Mouse (Mus musculus) retina, embryonic 14.5 days (tissue): Measurements from ENCODE around the gene Ube2d2b.

Source experiments
- DNase-seq: peaks from one replicate; pipeline ENCODE4 v3.0.0-alpha.2; 2015; ENCODE audit warnings: low spot score

Ube2d2b gene

DNA sequence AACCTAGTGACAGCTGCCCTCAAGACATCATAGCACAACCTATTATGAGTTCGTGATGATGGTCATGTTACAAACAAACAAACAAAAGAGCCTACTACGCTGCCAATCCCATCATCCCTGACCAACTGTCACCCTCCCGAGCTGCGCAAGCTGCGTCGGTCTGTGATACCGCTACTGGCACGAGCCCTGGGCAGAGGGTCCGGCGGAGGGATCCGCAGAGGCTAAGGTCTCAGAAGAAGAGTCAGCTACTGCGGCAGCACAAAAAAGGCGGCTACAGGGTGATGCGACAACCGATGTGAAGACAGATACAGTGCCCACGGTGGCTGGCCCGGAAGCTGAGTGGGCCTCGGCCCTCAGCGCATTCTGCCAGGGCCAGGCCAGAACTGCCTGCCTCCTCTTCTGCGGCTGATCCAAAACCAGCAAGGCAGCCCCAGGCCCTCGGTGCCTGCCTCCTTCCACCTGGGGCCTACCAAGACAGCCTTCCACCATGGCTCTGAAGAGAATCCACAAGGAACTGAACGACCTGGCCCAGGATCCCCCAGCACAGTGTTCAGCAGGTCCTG lies at the start of gene Ube2d2b:
Ube2d2b (plus strand) TSS at position 102 of the 563 bp plus-strand sequence.
- no peak for DNase-seq

DNA sequence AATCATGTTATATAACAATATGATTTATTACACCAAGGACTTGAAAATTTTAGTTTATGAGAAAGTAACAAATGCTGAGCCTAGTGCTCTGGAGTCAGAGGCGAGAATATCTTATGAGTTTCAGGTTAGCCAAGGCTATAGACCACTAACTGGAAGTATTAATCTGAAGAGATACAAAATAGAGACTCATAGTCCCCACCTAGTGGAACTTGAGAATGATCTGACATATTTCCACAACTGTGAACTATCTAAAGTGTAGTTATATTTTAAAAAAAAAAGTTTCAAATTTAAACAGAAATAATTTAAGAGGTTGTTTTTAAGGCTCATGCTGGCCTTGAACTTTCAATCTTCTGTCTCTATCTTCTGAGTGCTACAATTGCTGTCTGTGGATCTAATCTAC lies 47.5 kb upstream of the Ube2d2b start:
- DNase-seq, result no peak

DNA sequence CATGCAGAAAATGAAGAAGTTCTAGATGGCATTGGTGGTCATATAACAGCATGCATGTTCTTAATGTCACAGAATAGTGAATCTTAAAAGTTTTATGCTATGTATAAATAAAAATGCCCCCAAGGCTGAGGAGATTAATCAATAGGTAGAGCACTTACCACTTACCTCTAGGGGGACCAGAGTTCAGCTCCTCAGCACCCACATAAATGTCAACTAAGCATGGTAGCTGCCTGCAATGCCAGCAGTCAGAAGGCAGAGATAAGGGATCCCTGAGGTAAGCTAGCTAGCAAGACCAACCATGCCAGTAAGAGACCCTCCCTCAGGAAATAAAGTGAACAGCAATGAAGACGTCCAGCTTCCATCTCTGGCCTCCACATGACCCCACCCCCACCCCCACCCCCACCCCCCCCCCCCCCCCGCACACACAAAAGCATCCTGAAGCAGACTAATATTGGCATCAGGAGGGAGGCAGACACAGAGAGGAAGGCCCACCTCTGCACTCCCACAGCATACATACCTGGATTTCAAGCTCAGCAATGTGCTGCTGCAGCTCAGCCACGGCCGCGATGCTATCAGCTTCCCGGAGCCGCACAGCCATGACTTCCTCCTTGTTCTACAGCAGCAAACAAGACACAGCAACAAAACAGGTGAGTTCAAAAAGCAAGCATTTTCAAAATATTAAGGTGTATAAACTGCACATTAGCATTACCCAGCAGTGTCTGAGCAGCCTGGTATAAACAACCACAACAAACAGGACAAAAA lies 42.0 kb upstream of the Ube2d2b start:
- DNase-seq, result no peak

DNA sequence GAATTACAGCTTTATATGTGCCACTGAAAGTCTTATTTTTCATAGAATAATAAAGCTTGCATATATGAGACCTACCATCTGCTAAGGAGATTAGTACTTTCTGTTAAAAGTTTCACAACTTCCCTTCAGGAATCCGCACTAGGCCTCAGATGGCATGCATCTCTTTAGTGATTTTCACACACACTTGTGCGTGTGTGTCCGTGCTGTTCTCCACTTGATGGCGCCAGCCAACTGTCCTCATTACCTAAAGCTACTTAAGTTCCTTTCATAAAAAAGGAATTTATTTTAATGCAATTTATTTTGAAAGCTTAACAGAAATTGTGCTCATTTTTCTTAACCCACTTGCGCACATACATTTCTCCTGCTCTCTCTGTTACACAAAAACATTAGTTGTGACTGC lies 40.4 kb upstream of the Ube2d2b start:
- no peak for DNase-seq

DNA sequence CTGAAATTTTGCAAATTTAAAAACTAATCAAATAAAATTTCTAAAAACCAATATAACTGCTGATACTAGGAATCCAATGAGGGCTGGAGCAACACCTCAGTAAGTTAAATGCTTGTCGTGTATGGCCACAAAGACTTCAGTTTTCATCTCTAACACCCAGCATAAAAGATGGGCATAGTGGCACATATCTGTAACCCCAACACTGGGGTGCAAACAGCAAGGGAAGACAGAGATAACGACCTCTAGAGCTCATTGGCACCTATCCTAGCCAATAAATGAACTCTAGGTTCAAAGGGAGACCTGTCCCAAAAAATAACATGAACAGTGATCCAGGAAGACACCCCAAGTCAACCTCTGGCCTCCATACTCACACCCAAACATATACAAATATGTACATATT lies 37.9 kb upstream of the Ube2d2b start:
- no peak for DNase-seq

DNA sequence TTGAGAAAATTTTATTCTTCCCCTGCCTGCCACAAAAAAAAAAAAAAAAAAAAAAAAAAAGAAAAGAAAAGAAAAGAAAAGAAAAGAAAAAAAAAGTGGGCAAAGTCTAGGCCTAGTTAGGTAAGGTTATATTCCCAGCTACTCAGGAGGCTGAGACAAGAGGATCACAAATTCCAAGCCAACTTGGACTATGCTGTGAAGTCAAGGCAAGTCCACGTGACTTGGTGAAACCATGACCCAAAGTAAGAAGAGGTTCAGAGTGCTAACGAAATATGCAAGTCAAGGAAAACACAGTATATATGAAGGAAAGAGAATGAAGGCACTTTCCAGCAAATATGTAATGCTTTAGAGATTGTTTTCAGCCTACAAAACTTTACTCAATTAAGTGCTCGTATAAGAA lies 37.4 kb upstream of the Ube2d2b start:
- DNase-seq, result no peak

DNA sequence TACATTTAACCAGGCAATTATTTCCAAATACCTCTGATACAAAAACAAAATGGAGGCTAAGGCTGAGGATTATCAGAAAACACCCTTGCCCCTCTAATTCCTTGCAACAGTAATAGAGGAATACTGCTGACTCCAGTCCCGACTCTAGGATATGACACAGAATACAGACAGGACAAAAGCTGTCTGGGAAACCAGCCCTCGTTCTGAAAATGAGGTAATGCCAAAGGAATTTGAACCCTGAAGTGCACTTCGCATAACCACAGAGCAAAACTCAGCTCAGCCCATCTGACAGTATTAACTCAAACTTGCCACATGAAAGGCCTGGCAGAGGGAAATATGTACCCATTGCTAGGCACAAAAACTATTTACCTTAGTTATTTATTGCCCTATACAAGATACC lies 36.6 kb upstream of the Ube2d2b start:
- DNase-seq, result peak; percentile 22

DNA sequence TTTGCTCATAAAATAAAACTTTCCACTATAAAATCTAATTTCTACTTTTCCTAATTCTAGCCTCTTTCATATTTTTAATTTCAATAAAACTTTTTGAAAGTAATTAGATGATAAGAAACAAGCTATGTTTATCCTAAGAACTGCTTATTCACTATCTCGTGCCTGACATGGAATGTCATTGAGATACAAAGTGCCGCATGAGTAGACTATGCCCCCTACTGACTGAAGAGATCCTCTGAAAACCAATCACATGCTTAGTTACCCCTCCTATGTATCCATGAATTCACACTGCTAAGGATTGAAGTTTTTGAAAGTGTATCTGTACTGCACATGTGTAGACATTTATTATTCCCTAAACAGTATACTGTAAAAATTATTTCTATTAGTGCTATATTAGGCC lies 36.0 kb upstream of the Ube2d2b start:
- peak; percentile 52 for DNase-seq

DNA sequence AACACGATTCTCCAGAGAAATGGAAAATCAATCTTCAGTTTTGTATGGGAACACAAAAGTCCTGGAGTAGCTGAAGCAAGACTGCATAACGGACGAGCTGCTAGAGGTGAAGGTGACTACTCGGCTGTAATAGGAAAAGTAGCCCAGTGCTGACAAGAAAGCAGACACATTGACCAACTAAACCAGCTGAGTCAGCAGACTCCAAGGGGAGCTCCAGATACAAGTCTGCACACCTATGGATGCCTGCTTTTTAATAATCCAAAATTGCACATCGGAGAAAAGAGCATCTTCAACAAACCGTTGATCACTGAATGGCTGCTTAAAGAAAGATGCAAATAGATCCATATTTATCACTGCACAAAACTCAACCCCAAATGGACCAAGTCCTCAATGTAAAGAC lies 31.6 kb upstream of the Ube2d2b start:
- DNase-seq, result no peak

DNA sequence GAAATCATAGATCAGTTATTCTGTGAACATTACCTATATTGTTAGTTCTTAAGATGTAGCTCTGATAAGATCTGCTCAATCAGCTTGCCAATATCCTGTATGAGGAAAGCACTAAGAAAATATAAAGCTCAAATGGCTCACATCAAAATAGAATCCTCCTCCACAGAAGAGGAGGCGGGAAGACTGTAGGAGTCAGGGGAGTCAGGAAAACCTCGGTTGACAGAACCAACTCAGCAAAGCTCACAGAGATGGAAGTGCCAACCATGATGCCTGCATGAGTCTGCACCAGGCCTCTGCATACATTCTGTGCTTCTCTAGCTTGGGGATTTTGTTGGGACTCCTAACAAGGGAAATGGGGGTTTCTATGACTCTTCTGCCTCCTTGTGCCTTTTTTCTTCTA lies 28.7 kb upstream of the Ube2d2b start:
- no peak for DNase-seq

DNA sequence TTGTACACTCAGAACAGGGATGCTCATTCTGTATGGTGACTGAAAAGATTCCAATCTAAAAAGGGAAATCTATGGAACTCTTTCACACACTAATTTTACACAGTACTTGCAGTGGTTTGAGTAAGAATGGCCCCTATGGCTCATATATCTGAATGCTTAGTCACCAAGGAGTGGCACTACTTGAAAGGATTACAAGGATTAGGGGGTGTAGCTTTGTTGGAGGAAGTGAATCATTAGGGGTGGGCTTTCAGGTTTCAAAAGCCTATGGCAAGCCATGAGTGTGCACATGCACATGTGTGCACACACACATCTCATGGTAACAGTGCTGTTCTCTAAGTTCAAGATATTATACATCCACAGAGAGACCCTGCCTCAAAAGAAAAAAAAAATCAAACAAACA lies 27.3 kb upstream of the Ube2d2b start:
- no peak for DNase-seq

DNA sequence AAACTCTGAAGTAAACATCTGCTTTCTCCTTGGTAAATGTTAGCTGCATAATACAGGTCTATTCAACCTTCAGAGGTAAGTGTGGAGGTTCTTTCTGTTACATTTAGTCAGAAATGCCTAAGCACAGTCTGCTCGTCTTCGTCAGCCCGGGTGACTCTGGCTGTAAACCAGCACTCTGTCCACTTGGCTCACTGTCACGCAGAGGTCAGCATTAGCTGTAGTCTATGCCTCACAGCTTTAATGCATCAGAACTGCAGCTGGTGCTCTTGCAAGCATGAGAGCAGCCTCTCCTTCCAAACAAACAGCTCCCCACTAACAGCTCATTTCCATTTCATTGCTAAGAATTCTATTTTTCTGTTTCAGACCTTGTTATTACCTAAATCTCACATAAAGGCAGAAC lies 22.4 kb upstream of the Ube2d2b start:
- no peak for DNase-seq

DNA sequence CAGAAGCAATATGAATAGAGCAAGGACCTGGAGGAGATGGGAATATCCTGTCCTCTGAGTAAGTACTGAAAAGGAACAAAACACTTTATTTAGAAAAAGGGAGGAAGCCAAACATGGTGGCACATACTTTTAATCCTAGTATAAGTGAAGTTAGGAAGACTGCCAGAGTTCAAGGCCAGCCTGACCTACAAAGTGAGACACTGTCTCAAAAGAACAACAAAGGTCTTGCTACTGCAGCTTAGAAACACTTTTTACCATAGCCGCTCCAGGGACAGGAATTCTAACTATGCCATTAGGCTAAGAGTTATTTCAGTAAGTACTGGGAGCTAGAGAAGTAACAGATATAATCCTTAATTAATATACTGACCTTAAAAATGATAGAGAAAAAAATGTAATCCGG lies 15.2 kb upstream of the Ube2d2b start:
- DNase-seq, result no peak

DNA sequence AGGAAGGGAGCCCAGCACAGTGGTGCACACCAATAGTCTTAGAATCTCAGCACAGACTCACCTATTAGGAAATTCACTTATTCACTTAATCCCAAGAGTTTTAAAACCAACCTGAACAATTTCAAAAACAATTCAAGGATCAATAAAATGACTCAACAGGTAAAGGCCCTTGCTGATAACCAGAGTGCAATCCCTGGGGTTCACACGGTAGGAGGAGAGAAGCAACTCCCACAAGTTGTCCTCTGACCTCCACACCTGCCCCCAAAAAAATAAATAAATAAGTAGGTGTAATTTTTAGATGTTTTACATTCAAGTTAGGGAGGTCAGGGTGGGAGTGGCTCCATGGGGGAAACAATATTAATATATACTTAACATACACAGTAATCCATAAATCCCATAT lies 7.4 kb upstream of the Ube2d2b start:
- no peak for DNase-seq

DNA sequence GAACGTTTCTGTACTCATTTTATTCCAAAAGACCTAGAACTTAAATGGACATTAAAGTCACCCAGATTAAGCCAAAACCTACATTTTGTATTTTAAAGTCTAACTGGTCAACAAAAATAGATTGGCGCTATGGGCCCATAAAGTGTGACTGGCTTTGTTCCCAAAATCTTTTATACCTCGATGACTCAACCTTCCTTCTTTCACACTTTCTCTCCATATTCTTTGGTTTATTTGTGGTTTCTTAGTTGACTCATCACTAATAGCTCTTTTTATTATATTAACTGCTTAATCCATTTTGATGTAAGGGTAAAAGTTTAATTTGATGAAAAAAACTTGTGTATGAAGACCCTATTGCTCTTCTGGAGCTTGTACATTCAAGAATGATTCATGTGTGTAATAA lies 1.5 kb downstream of the Ube2d2b start:
- no peak for DNase-seq

DNA sequence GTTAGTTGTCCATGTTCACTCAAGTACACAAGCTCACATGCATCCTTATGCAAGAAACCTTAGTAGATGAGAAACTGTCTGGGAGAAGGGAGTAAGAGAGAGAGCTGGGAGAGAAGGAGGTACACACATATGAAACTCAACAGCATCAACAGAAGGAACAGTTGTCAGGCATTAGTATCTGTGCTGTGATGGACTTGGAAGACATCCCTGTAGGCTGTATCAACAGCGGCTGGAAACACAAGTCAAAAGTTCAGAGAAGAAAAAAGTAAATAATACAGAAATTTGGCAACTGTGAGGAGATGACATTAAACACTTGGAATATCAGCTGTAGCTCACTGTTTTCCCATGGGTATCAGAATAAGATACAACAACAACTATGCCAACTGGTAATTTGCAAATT lies 4.4 kb downstream of the Ube2d2b start:
- DNase-seq, result no peak

DNA sequence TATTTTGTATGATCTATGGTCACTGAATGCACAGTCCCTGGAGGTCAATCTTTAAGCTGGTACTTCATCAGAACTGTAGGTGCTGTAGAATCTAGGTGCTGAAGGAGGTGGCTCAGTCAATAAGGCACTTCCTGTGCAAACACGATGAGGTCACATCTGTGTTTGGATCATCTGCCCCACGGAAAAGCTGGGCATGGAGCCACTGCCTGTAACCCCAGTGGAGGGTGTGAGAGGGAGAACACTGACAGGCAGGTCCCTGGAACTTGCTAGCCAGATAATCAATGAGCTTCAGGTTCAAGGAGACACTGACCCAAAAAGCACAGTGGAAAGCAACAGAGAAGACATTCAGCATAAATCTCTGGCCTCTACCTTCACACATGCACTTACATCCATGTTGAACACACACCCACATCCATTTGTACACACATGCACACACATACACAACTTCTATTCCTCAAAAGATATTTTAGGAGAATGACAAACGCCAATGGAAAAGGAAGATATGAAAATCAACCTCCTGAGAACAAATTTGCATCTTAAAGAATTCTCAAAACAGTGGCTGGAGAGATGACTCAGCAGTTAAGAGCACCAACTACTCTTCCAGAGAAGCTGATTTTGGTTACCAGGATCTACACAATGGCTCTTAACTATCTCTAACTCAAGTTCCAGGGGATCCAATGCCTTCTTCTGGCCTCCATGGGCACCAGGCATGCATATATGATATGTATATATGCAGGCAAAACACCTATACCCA lies 9.2 kb downstream of the Ube2d2b start:
- no peak for DNase-seq

DNA sequence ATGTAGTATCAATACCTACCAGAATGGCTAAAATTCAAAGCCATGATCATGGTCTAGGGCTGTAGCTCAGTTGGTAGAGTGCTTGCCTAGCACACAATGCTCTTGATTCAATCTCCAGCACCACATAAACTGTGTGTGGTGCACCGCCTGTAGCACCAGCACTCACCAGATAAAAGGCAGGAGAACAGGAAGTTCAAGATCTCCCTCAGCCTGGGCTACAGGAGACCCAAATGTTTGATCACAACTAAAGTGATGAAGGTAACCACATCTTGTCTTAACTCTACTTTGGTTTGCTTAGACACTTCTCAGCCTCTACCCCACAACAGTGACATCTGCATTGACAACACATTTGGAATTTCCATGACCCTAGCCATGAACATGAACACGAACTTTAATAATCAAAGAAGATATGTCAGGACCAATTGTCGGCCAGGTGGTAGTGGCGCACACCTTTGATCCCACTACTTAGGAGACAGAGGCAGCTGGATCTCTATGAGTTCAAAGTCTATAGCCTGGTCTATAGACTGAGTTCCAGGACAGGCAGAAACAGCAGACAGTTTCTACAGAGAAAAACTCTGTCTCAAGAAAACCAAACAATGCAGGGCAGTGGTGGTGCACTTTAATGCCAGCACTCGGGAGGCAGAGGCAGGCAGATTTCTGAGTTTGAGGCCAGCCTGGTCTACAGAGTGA lies 10.8 kb downstream of the Ube2d2b start:
- DNase-seq, result no peak

DNA sequence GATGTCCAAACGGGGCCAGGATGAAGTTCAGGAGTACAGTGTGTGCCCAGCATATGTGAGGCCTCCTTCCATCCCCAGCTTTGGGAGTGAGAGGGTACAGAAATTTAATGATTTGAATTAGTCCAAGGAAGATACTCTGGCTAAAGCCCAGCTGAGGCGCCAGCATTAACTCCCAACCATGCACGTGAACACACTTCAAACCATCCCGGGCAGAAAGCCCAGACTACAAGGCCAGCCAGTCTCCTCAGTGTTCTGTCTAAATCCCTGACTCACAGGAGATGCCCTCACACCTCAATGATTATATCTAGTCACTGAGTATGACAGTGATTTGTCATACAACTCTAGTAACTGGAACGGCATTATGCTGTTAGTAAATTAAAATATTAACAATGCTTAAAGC lies 17.4 kb downstream of the Ube2d2b start:
- DNase-seq, result no peak

DNA sequence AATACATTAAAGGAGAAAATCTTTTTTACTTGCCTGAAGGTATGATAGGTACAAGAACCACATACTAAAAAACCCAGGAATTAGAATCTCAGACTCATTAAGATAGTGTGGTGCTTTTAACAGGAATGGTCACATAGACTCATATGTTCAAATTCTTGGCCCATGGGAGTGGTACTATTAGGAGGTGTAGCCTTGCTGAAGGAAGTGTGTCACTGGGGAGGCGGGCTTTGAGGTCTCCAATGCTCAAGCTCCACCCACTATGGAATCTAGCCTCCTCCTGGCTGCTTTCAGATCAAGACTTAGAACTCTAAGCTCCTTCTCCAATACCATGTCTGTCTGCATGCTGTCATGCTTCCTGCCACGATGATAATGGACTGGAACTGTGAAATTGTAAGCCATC lies 17.9 kb downstream of the Ube2d2b start:
- DNase-seq, result no peak

DNA sequence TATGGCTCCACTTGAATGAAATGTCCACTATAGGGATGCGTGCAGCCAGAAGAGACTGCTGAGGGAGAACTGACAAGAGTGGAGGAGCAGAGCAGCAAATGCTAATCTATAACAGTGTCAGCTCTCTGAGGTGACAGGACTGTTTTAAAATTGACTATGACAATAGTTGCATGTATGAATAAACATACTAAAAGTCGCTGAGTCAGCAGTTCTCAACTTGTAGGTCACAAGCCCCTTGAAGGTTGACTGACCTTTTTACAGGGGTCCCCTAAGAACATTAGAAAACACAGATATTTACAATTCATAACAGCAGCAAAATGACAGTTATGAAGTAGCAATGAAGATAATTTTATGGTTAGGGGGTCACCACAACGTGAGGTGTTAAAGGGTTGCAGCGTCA lies 19.1 kb downstream of the Ube2d2b start:
- no peak for DNase-seq

DNA sequence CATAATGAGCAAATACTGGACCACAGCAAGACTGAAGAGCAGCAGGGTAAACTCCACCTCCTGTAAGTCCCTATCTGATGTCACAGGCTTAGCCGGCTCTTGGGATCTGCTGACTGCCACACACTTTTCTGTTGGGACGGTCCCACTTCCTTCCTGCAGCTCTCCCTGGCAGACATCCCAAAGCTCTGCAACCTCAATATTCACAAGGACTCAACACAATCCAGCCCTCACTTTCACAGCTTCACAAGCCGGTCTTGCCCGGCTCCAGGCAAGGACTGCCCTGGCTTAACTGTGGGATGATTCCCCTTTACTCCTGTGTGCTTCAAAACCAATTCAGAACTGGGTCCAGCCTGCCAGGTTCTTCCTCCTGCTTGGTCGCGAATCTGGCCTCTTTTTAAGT lies 23.9 kb downstream of the Ube2d2b start:
- no peak for DNase-seq

DNA sequence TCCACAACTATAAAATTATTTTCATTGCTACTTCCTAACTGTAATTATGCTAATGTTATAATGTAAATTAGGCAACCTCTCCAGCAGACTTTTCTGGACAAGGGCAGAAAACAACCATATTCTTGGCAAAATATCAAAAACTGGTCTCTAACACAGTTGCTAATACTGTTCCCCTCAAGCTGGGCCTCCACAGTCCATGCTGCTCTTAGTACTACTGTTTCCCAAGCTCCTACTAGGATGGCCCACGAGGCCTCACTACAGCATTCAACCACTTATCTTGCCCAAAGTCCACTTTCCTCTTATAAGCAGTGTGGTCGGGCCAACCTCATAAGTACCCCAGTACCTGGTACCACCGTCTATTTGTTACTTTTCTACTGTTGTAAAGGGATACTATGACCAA lies 24.7 kb downstream of the Ube2d2b start:
- DNase-seq, result no peak
